Mouse (Mus musculus) hindbrain, embryonic 16.5 days (tissue): ENCODE results near the gene Mthfd1. TPM values are rescaled to one million over a fixed set of nuclear protein-coding genes. Genes with fewer than 3 reads are reported as not detected.
A peak's percentile ranks its signal among the peaks of the same experiment; 100 is the strongest.

Experiments
- ATAC-seq: fragments of 200-750 bp; cut with Nextera tagmentation; 2 replicates; pipeline ENCODE4 v1.8.0; 2017; ENCODE audit warnings: moderate TSS enrichment, moderate library complexity
- H3K27ac ChIP-seq: fragments of 300-500 bp; sonication (generic); 2 replicates; pipeline ENCODE4 v1.5.1; 2014; ENCODE audit warnings: low read depth, mild to moderate bottlenecking, control low read depth, low read length, moderate library complexity
- H3K27me3 ChIP-seq: fragments of 300-500 bp; sonication (generic); replicated peaks from 2 replicates; pipeline ENCODE4 v1.6.1; 2014; ENCODE audit warnings: low read length; ENCODE audit not compliant: control insufficient read depth, insufficient read depth
- H3K36me3 ChIP-seq: fragments of 300-500 bp; sonication (generic); 2 replicates; pipeline ENCODE4 v1.6.1; 2014; ENCODE audit warnings: mild to moderate bottlenecking, low read length, moderate library complexity, mixed read lengths; ENCODE audit not compliant: control insufficient read depth, insufficient read depth
- H3K4me1 ChIP-seq: fragments of 300-500 bp; sonication (generic); 2 replicates; pipeline ENCODE4 v1.6.1; 2014; ENCODE audit warnings: low read depth, low read length; ENCODE audit not compliant: control insufficient read depth, insufficient read depth
- H3K4me2 ChIP-seq: fragments of 300-500 bp; sonication (generic); 2 replicates; pipeline ENCODE4 v1.6.1; 2014; ENCODE audit warnings: mild to moderate bottlenecking, low read length, control low read depth, moderate library complexity
- H3K4me3 ChIP-seq: fragments of 300-500 bp; sonication (generic); 2 replicates; pipeline ENCODE4 v1.5.1; 2014; ENCODE audit warnings: mild to moderate bottlenecking, low read length, control low read depth, moderate library complexity
- H3K9ac ChIP-seq: fragments of 300-500 bp; sonication (generic); 2 replicates; pipeline ENCODE4 v1.6.1; 2014; ENCODE audit warnings: low read depth, mild to moderate bottlenecking, control low read depth, low read length, moderate library complexity
- H3K9me3 ChIP-seq: fragments of 300-500 bp; sonication (generic); 2 replicates; pipeline ENCODE4 v1.6.1; 2014; ENCODE audit warnings: mild to moderate bottlenecking, low read length, moderate library complexity; ENCODE audit not compliant: control insufficient read depth
- WGBS: fragments of 180-500 bp; shearing (Covaris S2); extraction: QIAGEN DNeasy Blood & Tissue Kit; methylation state at CpG from one replicate; pipeline ENCODE4 v1.1.7; 2014; 5-methylcytosine and 5-hydroxymethylcytosine counted together
- polyA plus RNA-seq: library from polyadenylated mRNA; unstranded; fragments of >200 nt; fragmentation: Nextera tagmentation; extraction: Ambion mirVana; gene quantifications from 2 replicates; pipeline ENCODE4 v1.2.1, GENCODE M21; 2015

Gene Mthfd1
- polyA plus RNA-seq, 1 experiment from 2014 or later, result 37.8 TPM

DNA sequence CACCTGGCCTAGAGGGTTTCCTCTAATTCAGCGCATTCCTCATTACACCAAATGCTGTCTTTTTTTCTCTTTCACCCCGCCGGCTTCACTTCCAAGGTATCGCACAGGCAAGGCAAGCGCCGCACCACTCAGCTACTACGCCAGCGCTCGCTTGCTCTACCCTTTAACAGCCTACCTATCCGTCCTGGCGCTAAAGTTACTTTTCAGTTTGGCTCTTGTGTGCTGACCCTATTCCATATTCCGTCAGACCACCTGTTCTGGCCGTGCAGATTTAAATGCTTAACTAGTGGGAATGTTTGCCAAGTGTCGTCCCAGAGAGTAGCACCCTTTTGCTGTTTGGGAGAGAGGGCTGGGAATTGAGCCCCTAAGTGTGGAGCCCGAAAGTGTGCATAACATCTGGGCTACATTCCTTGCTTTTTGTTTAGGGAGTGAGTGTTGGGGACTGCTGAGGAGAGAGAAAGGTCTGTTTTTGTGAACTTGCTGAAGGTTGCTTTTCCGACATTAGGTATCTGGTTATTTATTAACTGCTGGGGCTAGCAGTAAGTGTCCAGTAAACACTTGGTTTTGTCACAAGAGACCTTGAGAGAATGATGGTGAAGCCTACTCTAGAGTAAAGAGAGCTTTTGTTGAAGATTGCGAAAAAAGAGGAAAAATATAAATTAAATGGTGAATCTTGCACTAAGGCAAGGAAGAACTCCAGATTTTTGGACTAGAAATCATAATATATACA is 1.2 kb downstream of the Mthfd1 start:
- Histone ChIP-seq H3K9ac (peak overlapping the region; percentile 79), H3K4me3 (peak overlapping the region; percentile 78), H3K27me3 (no peaks in the 10 kb centered on the region), H3K9me3 (no peaks in the 10 kb centered on the region), H3K27ac (no peak overlapping the region), H3K36me3 (no peaks in the 10 kb centered on the region), H3K4me1 (peaks cover 14% of the 10 kb centered on the region), H3K4me2 (peak overlapping the region; percentile 97)
- ATAC-seq, result no peak
- 8% methylated on average over 17 of the region's 17 CpGs for WGBS

DNA sequence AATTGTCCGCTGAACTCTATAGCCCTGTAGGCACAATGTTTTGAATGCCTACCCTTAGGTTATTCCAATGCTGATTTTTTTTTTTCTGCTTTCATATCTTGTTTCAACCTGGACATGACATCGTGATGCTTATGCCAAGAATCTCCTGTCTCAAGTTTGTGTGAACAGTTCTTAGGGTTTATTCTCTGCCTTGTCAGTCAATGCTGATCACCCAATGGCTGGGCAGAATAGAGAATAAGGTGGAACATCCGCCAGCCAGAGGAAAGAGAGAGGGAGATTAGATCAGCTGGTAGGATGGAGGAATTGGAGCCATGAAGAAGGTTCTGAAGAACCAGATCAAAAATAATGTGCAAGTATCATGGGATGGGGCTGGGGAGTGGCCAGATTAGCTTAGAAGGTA is 5.6 kb downstream of the Mthfd1 start:
- no peak overlapping the region for H3K4me2 ChIP-seq
- WGBS, result 89% methylated on average over 3 of the region's 3 CpGs
- no peak overlapping the region for H3K4me3 ChIP-seq
- H3K9ac ChIP-seq, result no peak overlapping the region
- no peak for ATAC-seq
- H3K27me3 ChIP-seq, result no peaks in the 10 kb centered on the region
- H3K9me3 ChIP-seq, result no peaks in the 10 kb centered on the region
- H3K4me1 ChIP-seq, result peaks cover 8% of the 10 kb centered on the region
- H3K36me3 ChIP-seq, result no peaks in the 10 kb centered on the region
- no peak overlapping the region for H3K27ac ChIP-seq

DNA sequence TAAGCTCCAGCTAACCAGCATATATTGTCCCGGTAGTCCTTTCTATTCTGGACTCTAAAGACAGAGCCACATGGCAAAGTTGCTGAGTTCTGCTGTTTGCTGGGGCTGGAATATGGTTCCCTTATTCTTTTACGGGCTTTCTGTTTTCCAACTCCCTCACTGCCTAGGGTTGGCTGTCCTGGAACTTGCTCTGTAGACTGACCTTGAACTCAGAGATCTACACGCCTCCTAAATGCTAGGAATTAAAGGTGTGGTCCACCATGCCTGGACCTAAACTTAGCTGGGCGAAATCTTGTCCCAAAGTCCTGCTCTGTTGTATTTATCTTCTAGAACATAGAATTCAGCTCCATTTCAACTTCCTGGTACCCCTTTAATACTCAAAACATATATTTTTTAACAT is 6.5 kb downstream of the Mthfd1 start:
- no peak overlapping the region for H3K9ac ChIP-seq
- no peaks in the 10 kb centered on the region for H3K27me3 ChIP-seq
- no peaks in the 10 kb centered on the region for H3K36me3 ChIP-seq
- WGBS, result 91% methylated on average over 4 of the region's 4 CpGs
- no peak overlapping the region for H3K4me3 ChIP-seq
- no peaks in the 10 kb centered on the region for H3K9me3 ChIP-seq
- no peak for ATAC-seq
- H3K4me1 ChIP-seq, result peaks cover under 1% of the 10 kb centered on the region; the same call in 1 of the 2 replicates
- no peak overlapping the region for H3K4me2 ChIP-seq
- no peak overlapping the region for H3K27ac ChIP-seq

DNA sequence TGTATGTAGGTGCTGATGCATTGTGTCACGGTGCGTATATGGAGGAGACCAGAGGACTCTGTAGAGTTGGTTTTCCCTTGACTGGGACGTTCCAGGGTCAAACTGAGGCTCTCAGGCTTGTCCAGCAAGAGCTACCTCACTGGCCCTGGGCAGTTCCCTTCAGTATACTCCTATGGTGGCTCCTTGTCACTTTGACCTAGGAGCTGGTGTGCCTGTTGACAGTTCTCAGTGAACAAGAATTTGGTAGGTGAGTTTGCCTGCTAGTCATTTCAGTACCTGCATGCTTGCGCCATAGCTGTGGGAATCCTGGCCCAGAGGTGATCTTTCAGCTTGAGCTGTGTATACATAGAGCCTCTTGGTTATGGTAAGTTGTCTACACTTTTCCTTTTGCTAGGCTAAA is 7.8 kb downstream of the Mthfd1 start:
- no peak overlapping the region for H3K27ac ChIP-seq
- no peak overlapping the region for H3K4me3 ChIP-seq
- no peaks in the 10 kb centered on the region for H3K36me3 ChIP-seq
- no peak overlapping the region for H3K4me2 ChIP-seq
- 98% methylated on average over 4 of the region's 4 CpGs for WGBS
- H3K9me3 ChIP-seq, result no peaks in the 10 kb centered on the region
- no peaks in the 10 kb centered on the region for H3K4me1 ChIP-seq
- H3K9ac ChIP-seq, result no peak overlapping the region
- no peak for ATAC-seq
- no peaks in the 10 kb centered on the region for H3K27me3 ChIP-seq

DNA sequence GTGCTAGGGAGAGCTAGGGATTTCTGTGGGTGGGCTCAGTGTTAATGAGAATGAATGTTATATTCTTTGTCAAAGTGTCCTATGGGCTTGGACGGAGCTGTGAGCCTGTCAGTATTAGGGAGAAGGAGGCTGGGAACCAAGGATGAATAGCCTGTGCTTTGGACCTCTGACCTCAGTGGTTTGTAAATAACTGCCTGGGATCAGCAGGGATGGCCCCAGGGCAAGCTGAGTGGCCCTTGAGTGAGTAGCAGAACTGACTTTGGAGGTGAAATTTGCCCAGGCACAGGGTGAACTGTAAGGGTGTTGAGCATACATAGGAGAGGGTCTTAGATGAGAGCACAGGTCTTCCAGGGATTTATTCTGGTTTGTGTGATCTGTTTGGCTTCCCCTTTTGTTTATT is 8.8 kb downstream of the Mthfd1 start:
- no peaks in the 10 kb centered on the region for H3K4me1 ChIP-seq
- 45% methylated on average over 1 of the region's 1 CpGs for WGBS
- no peak overlapping the region for H3K4me2 ChIP-seq
- H3K9me3 ChIP-seq, result no peaks in the 10 kb centered on the region
- no peaks in the 10 kb centered on the region for H3K36me3 ChIP-seq
- no peak overlapping the region for H3K9ac ChIP-seq
- peak overlapping the region; percentile 51; the same call in 1 of the 2 replicates for H3K27ac ChIP-seq
- H3K4me3 ChIP-seq, result no peak overlapping the region
- no peaks in the 10 kb centered on the region for H3K27me3 ChIP-seq
- ATAC-seq, result no peak

DNA sequence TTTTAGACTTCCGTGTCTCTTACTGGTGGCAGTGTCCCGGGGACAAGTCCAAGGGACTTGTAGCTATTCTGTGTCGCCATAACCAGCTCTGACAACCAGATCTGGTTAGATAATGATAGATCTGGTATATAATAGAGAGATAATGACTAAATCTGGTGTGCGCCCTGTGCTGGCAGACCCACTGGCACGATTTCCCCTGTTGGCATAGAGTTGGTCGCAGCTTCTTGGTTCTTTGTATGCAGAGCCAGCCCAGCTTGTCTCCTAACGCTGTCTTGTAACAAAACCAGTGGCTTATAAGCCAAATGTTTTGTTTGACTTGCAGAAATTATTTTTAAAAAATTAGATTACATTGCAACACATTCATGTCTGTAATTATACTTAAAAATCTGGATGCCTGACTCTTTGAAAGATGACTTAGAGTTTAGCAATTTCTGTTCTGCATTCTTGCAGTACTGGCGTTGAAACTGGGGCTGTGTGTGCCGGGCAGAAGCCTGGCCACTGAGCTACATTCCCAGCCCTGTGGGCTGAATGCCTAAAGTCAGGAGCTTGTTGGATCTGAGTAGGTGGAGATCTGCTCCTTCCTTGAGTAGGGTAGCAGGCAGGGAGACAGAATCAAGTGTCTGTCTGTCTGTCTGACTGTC is 9.3 kb downstream of the Mthfd1 start:
- Histone ChIP-seq H3K4me2 (no peak overlapping the region), H3K27ac (peak overlapping the region; percentile 67), H3K27me3 (no peaks in the 10 kb centered on the region), H3K4me3 (no peak overlapping the region), H3K9me3 (no peaks in the 10 kb centered on the region), H3K36me3 (no peaks in the 10 kb centered on the region), H3K9ac (no peak overlapping the region), H3K4me1 (no peaks in the 10 kb centered on the region)
- WGBS, result 68% methylated on average over 9 of the region's 9 CpGs
- ATAC-seq, result peak; percentile 85; the same call in 1 of the 2 replicates

DNA sequence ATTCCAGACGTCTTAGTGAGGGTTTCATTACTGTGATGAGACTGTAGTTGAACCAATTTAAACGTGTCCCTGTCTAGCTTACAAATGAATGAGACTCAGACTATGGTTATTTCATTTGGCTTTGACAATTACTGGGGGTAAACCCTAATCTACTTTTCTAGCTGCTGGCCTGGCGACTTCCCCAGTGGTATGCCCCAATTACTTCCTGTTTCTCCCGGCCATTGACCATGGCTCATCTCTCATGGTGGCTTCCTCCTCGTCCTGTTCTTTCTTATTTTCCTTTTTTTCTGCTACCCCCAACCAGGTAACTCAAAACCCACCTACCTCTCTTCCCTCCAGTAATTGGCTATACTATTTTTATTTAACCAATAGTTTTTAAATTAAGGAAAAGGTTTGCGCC is 9.9 kb downstream of the Mthfd1 start:
- H3K4me3 ChIP-seq, result no peak overlapping the region
- peak overlapping the region; percentile 67 for H3K27ac ChIP-seq
- H3K9me3 ChIP-seq, result no peaks in the 10 kb centered on the region
- H3K27me3 ChIP-seq, result no peaks in the 10 kb centered on the region
- no peak overlapping the region for H3K4me2 ChIP-seq
- H3K4me1 ChIP-seq, result no peaks in the 10 kb centered on the region
- ATAC-seq, result no peak
- H3K36me3 ChIP-seq, result no peaks in the 10 kb centered on the region
- no peak overlapping the region for H3K9ac ChIP-seq
- 79% methylated on average over 6 of the region's 6 CpGs for WGBS

DNA sequence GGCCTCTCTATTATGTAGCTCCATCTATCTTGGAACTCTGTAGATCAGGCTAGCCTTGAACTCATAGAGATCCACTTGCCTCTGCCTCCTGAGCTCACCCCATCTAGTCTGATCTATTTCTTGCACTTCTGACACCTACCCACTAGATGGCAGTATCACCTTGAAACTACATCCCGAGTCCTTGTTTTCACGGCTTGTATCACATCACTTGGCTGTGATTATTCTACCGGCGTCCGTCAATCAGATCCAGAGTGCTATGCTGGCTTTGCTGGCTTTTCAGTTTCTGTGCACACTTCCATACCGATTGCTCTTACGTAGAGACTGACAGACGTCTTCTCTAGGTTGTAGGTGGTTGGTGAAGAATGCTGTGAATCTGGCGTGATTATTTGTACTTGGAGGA is 11.8 kb downstream of the Mthfd1 start:
- Histone ChIP-seq H3K27me3 (no peaks in the 10 kb centered on the region), H3K27ac (no peak overlapping the region), H3K36me3 (no peaks in the 10 kb centered on the region), H3K4me3 (no peak overlapping the region), H3K9ac (no peak overlapping the region), H3K4me1 (no peaks in the 10 kb centered on the region), H3K9me3 (no peaks in the 10 kb centered on the region), H3K4me2 (no peak overlapping the region)
- WGBS, result 76% methylated on average over 9 of the region's 9 CpGs
- no peak for ATAC-seq

DNA sequence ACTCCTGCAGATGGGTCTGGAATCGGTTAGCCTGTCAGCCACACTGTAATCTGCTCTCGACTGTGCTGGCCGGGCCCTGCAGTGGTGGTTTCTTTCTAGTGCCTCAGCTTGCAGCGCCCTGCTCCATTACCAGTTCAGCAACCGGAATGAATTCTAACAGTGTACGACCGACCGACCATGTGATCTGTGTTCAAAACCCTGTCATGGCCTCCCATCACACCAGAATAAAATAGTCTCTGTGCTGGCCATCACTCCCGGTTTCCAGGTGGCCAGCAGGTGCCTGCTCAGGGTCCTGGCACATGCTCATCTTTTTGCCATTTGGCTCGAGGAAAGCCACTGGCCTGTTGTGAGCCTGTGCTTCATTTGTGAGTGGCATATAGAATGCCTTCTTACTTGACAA is 13.6 kb downstream of the Mthfd1 start:
- Histone ChIP-seq H3K36me3 (no peaks in the 10 kb centered on the region), H3K27ac (no peak overlapping the region), H3K9ac (no peak overlapping the region), H3K27me3 (no peaks in the 10 kb centered on the region), H3K4me1 (no peaks in the 10 kb centered on the region), H3K4me2 (no peak overlapping the region), H3K9me3 (no peaks in the 10 kb centered on the region), H3K4me3 (no peak overlapping the region)
- ATAC-seq, result no peak
- WGBS, result 82% methylated on average over 10 of the region's 10 CpGs
